Mouse (Mus musculus): ENCODE results near the gene Spopl. TPM values are rescaled to one million over a fixed set of nuclear protein-coding genes. Genes with fewer than 3 reads are reported as not detected.
"Not testable (repeated sequence)": the region's sequence is repeated elsewhere in the genome, so short reads cannot be mapped to it uniquely, and the experiment has no call there.

Gene Spopl
- 8.0 and 8.3 TPM in 2 replicates for polyA plus RNA-seq (2016; fragmentation: Nextera tagmentation; extraction: Ambion mirVana)

DNA sequence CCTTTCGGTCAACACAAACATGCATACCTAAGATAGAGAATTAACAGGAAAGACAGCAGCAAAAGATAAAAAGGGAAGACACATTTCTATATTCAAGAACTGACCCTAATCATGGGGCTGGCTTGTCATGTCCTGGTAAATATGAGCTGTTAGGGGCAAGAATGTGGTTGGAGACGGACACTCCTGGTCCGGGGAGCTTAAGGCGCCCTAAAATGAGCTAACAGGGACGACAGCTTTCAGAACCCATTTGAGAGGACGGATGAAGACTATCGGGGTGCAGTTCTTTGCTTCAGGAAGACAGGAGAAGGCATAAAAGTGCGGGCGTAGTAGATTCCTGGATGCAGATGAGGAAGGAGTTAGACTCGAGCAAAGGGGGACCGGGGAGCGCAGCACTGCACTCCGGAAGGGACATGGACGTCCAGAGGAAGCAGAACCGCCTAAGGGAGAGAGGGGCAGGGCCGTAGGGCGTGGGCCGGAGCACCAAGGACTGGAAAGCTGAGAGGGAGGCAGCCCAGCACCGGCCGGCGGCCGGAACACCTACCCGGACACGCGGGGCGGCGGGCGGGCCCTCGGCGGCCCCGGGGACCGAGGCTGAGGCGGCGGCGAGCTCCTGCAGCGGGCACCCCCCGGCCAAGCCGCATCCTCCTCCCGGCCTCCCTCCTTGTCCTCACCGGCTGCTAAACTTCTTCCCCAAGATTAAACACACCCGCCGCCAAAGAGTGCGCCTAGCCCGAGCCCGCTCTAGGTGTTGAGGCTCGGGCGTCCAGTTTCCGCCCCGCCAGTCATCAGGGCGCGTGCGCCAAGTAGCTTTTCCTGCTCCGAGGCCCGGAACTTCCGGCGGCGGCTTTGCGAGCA is at the start of gene Spopl:
Spopl (minus strand) TSS at position 805 of the 855 bp plus-strand sequence.
- no peaks in the 10 kb centered on the region for H3K9me3 ChIP-seq
- H3K27ac ChIP-seq (replicated peaks), result peak within 1 kb of the TSS; percentile 94
- 3% methylated on average over 58 of the region's 58 CpGs for WGBS
- H3K4me1 ChIP-seq, result peaks cover 10% of the 10 kb centered on the region
- H3K4me3 ChIP-seq, result peak within 1 kb of the TSS; percentile 95
- peak; percentile 88 for DNase-seq (ENCODE audit: low spot score)
- peaks cover 10% of the 10 kb centered on the region for H3K36me3 ChIP-seq (replicated peaks)
- H3K27me3 ChIP-seq (replicated peaks; ENCODE audit: low read depth, poor library complexity, severe bottlenecking), result peaks cover 10% of the 10 kb centered on the region

- DNase-seq (ENCODE audit: low spot score), result no peak
- H3K27ac ChIP-seq (replicated peaks), result no peak overlapping the region
- H3K4me3 ChIP-seq, result no peak overlapping the region
- H3K4me1 ChIP-seq, result no peaks in the 10 kb centered on the region
- H3K9me3 ChIP-seq, result no peaks in the 10 kb centered on the region
- no peaks in the 10 kb centered on the region for H3K36me3 ChIP-seq (replicated peaks)
- H3K27me3 ChIP-seq (replicated peaks; ENCODE audit: low read depth, poor library complexity, severe bottlenecking), result no peaks in the 10 kb centered on the region
Observed at GRCm38 (mm10) chr2:23620128-23620527, 48.2 kb upstream of the Spopl start.

- Histone ChIP-seq H3K27me3 (replicated peaks; ENCODE audit: low read depth, poor library complexity, severe bottlenecking) (no peaks in the 10 kb centered on the region), H3K4me1 (no peaks in the 10 kb centered on the region), H3K27ac (replicated peaks) (no peak overlapping the region), H3K36me3 (replicated peaks) (no peaks in the 10 kb centered on the region), H3K9me3 (no peaks in the 10 kb centered on the region), H3K4me3 (no peak overlapping the region)
- DNase-seq (ENCODE audit: low spot score), result no peak
Observed at GRCm38 (mm10) chr2:23617989-23618388, 46.1 kb upstream of the Spopl start.

GRCm38 (mm10) chr2:23605391-23605790 is 33.5 kb upstream of the Spopl start:
- DNase-seq (ENCODE audit: low spot score), result no peak
- Histone ChIP-seq H3K4me3 (no peak overlapping the region), H3K27ac (replicated peaks) (no peak overlapping the region), H3K4me1 (no peaks in the 10 kb centered on the region), H3K36me3 (replicated peaks) (no peaks in the 10 kb centered on the region), H3K9me3 (no peaks in the 10 kb centered on the region), H3K27me3 (replicated peaks; ENCODE audit: low read depth, poor library complexity, severe bottlenecking) (no peaks in the 10 kb centered on the region)

- 40% methylated on average over 2 of the region's 2 CpGs for WGBS
- Histone ChIP-seq H3K27me3 (replicated peaks; ENCODE audit: low read depth, poor library complexity, severe bottlenecking) (no peaks in the 10 kb centered on the region), H3K4me1 (no peaks in the 10 kb centered on the region), H3K27ac (replicated peaks) (no peak overlapping the region), H3K4me3 (no peak overlapping the region), H3K9me3 (no peaks in the 10 kb centered on the region), H3K36me3 (replicated peaks) (no peaks in the 10 kb centered on the region)
- no peak for DNase-seq (ENCODE audit: low spot score)
Observed at GRCm38 (mm10) chr2:23588769-23589168, 16.9 kb upstream of the Spopl start.

GRCm38 (mm10) chr2:23572157-23572532 is 239 bp upstream of the Spopl start:
- H3K27ac ChIP-seq (replicated peaks), result not testable (repeated sequence)

DNA sequence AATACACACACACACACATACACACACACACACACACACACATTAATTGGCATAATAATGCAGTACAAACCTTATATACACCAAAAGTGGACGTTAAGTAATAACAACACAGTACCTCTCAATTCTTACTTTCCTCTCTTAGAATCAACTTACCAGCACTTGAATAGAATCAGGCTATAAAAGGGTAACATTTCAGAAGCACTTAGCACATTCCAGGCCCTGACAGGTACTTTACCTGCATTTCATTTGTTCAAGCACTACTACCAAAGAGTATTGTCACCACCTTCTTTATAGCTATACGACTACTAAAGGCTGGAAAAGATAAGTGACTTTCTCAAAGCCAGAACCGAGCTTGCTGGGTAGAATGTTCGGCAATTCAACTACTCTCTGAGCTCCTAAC is 1.3 kb downstream of the Spopl start:
- Histone ChIP-seq H3K27ac (replicated peaks) (no peak overlapping the region), H3K36me3 (replicated peaks) (peaks cover 12% of the 10 kb centered on the region), H3K4me3 (peak overlapping the region; percentile 95; the same call in 1 of the 2 replicates), H3K4me1 (peaks cover 10% of the 10 kb centered on the region), H3K9me3 (no peaks in the 10 kb centered on the region), H3K27me3 (replicated peaks; ENCODE audit: low read depth, poor library complexity, severe bottlenecking) (peaks cover 10% of the 10 kb centered on the region)
- 92% methylated on average over 4 of the region's 4 CpGs for WGBS
- no peak for DNase-seq (ENCODE audit: low spot score)

More at GRCm38 (mm10) chr2:23572157-23572532, 239 bp upstream of the Spopl start:
- H3K4me1 ChIP-seq; H3K27me3 ChIP-seq (replicated peaks; ENCODE audit: low read depth, poor library complexity, severe bottlenecking); H3K9me3 ChIP-seq; DNase-seq (ENCODE audit: low spot score); H3K36me3 ChIP-seq (replicated peaks): not testable (repeated sequence)
- WGBS, result 26% methylated on average over 4 of the region's 4 CpGs
- peak overlapping the region; percentile 95 for H3K4me3 ChIP-seq

DNA sequence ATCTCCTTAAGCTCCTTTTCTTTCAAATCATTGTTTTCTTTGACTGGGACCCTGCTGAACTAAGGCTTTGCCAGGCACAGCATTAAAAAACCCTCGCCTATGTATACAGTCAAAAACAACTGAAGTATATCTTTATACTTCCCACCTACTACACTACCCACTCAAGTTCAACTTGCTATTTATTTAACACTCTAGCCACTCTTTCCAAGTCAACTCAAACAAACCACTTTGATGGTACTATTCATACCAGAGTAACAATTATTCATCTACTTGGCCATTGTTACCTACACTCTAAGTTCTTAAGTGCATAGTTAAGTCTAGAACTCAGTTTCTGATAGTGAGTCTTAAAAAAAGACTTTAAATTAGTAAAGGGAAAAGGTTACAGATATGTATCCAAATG is 3.1 kb downstream of the Spopl start:
- Histone ChIP-seq H3K4me1 (peaks cover 10% of the 10 kb centered on the region), H3K27ac (replicated peaks) (no peak overlapping the region), H3K36me3 (replicated peaks) (peaks cover 12% of the 10 kb centered on the region), H3K9me3 (no peaks in the 10 kb centered on the region), H3K4me3 (no peak overlapping the region), H3K27me3 (replicated peaks; ENCODE audit: low read depth, poor library complexity, severe bottlenecking) (peaks cover 4% of the 10 kb centered on the region)
- WGBS, result 91% methylated on average over 1 of the region's 1 CpGs
- no peak for DNase-seq (ENCODE audit: low spot score)

- no peak for DNase-seq (ENCODE audit: low spot score)
- 90% methylated on average over 2 of the region's 2 CpGs for WGBS
Observed at GRCm38 (mm10) chr2:23565081-23565801, 6.7 kb downstream of the Spopl start.

DNA sequence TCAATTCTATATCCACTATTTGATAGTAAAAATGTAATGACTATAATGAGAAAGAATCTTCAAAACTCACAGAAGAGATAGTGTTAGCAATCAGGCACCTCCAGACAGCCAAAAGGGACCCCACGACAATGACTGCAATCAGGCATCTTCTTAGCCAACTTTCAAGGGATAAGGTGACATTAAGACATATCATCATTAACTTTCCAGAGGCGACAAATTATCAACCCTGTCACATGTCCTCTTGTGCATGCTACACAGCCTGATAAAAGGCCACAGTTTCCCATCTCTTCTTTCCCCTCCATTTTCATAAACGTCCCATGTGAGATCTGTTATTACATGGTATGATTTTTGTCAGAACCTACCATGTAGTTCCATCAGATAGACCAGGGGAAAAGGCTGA is 9.0 kb downstream of the Spopl start:
- Histone ChIP-seq H3K27ac (replicated peaks) (no peak overlapping the region), H3K4me3 (no peak overlapping the region), H3K36me3 (replicated peaks) (peaks cover 16% of the 10 kb centered on the region; the same call in 1 of the 2 replicates), H3K27me3 (replicated peaks; ENCODE audit: low read depth, poor library complexity, severe bottlenecking) (no peaks in the 10 kb centered on the region), H3K9me3 (no peaks in the 10 kb centered on the region), H3K4me1 (no peaks in the 10 kb centered on the region)
- WGBS, result 94% methylated on average over 3 of the region's 3 CpGs
- no peak for DNase-seq (ENCODE audit: low spot score)

More at GRCm38 (mm10) chr2:23565081-23565801, 6.7 kb downstream of the Spopl start:
- Histone ChIP-seq H3K4me1 (no peaks in the 10 kb centered on the region), H3K9me3 (no peaks in the 10 kb centered on the region), H3K27ac (replicated peaks) (no peak overlapping the region), H3K27me3 (replicated peaks; ENCODE audit: low read depth, poor library complexity, severe bottlenecking) (no peaks in the 10 kb centered on the region), H3K4me3 (no peak overlapping the region), H3K36me3 (replicated peaks) (peaks cover 22% of the 10 kb centered on the region)

DNA sequence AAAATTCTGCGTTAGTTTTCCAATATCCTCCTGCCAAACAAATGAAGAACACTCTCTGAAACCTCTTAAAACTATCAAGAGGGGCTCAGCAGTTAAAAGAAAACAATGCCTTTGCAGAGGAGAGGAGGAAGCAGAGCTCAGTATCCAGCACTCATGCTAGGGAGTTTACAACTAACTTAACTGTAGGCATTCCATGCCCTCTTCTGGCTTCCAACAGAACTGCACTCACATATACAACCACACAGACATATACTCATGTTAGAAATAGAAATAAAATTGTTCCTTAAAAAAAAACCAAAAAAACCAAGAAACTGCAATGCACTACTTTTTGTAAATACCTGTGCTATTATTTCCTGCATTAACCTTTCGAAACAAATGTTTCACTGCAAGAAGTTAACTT is 12.7 kb downstream of the Spopl start:
- H3K4me1 ChIP-seq, result no peaks in the 10 kb centered on the region
- no peak overlapping the region for H3K4me3 ChIP-seq
- no peaks in the 10 kb centered on the region for H3K27me3 ChIP-seq (replicated peaks; ENCODE audit: low read depth, poor library complexity, severe bottlenecking)
- peaks cover 13% of the 10 kb centered on the region; the same call in 1 of the 2 replicates for H3K36me3 ChIP-seq (replicated peaks)
- no peak for DNase-seq (ENCODE audit: low spot score)
- no peak overlapping the region for H3K27ac ChIP-seq (replicated peaks)
- no peaks in the 10 kb centered on the region for H3K9me3 ChIP-seq
- WGBS, result 91% methylated on average over 2 of the region's 2 CpGs

DNA sequence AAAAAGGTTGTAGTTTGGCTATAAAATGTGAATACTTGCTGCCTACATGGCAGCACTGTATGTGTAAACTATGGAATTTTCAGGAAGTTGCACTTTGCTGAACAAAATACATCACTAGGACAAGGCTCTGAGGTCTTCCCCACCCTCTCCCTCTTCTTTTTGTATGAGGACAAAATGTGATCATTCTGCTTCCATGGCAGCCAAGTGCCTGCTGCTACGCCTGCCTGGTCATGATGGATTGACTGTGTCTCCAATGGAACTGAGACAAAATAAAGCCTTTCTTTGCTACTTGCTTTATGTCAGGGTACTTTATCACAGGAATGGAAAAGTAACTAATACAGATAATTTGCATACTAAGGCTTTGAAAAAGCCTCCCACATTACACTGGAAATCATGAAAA is 20.7 kb downstream of the Spopl start:
- H3K4me1 ChIP-seq, result no peaks in the 10 kb centered on the region
- H3K4me3 ChIP-seq, result no peak overlapping the region
- 81% methylated on average over 1 of the region's 1 CpGs for WGBS
- no peak overlapping the region for H3K27ac ChIP-seq (replicated peaks)
- H3K27me3 ChIP-seq (replicated peaks; ENCODE audit: low read depth, poor library complexity, severe bottlenecking), result no peaks in the 10 kb centered on the region
- no peaks in the 10 kb centered on the region for H3K36me3 ChIP-seq (replicated peaks)
- no peak for DNase-seq (ENCODE audit: low spot score)
- H3K9me3 ChIP-seq, result no peaks in the 10 kb centered on the region

GRCm38 (mm10) chr2:23547220-23547619 is 24.7 kb downstream of the Spopl start:
- Histone ChIP-seq H3K27ac (replicated peaks) (no peak overlapping the region), H3K4me1 (no peaks in the 10 kb centered on the region), H3K36me3 (replicated peaks) (no peaks in the 10 kb centered on the region), H3K27me3 (replicated peaks; ENCODE audit: low read depth, poor library complexity, severe bottlenecking) (no peaks in the 10 kb centered on the region), H3K9me3 (no peaks in the 10 kb centered on the region), H3K4me3 (no peak overlapping the region)
- WGBS, result 89% methylated on average over 1 of the region's 1 CpGs
- no peak for DNase-seq (ENCODE audit: low spot score)

Measured in embryonic facial prominence, embryonic 10.5 days (tissue).